Mouse (Mus musculus) embryonic fibroblast, embryonic 13.5 days (primary cell): ENCODE data around the gene Cntn6.

ENCODE experiments used
- CTCF ChIP-seq: IDR thresholded peaks from 2 replicates; pipeline ENCODE4 v1.5.1; 2011; ENCODE audit warnings: mild to moderate bottlenecking, control low read depth, low read length, moderate library complexity, borderline replicate concordance; ENCODE audit not compliant: insufficient read depth
- POLR2A ChIP-seq: IDR thresholded peaks from 2 replicates; pipeline ENCODE4 v1.6.1; 2011; ENCODE audit warnings: low read depth, mild to moderate bottlenecking, control low read depth, low read length, moderate library complexity

GRCm38 (mm10) chr6:104808526-104808925 lies 315.9 kb downstream of the Cntn6 start:
- TF ChIP-seq CTCF = no peak
- TF ChIP-seq POLR2A = no peak
